Mouse (Mus musculus) spleen, adult 2 months (tissue): ENCODE data around the gene Nbea.

Source experiments
- CTCF ChIP-seq: fragments of 200-500 bp; IDR thresholded peaks from 2 replicates; pipeline ENCODE4 v1.5.1; 2011; ENCODE audit warnings: mild to moderate bottlenecking, inconsistent platforms; ENCODE audit not compliant: insufficient read depth, insufficient read length, insufficient replicate concordance; ENCODE audit errors: extremely low read depth
- POLR2A ChIP-seq: fragments of 200-500 bp; IDR thresholded peaks from 2 replicates; pipeline ENCODE4 v1.6.1; 2011; ENCODE audit warnings: low read depth, low read length, inconsistent platforms

DNA sequence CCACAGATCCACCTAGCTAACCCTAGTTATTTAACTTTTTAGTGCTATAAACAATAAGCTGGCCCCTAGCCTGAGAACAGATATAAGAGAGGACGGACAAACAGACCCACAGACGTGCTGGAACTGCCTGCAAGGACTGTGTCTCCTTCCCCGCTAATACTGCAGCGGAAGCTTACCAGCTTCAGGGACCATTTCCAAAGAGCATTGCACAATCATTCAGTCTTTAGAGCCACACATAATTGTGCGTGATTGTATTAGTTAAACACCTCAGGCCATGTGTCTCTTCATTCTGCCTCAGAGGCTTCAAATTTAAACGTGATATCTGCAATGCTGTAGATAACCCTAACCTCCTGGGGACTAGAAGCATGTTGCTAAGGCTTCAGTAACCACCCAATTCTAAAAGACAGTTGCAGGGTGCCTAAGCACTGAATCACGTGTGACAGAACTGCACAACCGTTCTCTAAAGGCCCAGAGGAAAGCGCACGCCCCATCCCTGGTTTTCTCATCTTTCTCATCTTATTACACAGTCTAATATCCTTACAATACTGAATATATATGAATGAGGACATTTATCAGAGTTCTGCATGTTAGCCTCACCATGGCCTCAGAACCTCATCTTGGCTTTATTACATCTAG is 296.2 kb downstream of the Nbea start:
- TF ChIP-seq CTCF = no peak
- no peak for TF ChIP-seq POLR2A
